Mouse (Mus musculus): ENCODE measurements around the gene Pde8b. TPM values are rescaled to one million over a fixed set of nuclear protein-coding genes. Genes with fewer than 3 reads are reported as not detected.

Gene Pde8b
- polyA plus RNA-seq, 1 experiment from 2014 or later, result 1.7 TPM

- Histone ChIP-seq H3K4me1 (replicated peaks; ENCODE audit: control insufficient read depth, insufficient read depth, low read length) (no peaks in the 10 kb centered on the region), H3K27ac (ENCODE audit: low read depth, low read length) (no peak overlapping the region), H3K4me3 (ENCODE audit: low read depth, low read length) (no peak overlapping the region), H3K27me3 (ENCODE audit: control insufficient read depth, insufficient read depth, low read length) (no peaks in the 10 kb centered on the region), H3K9ac (ENCODE audit: low read length) (no peak overlapping the region), H3K9me3 (ENCODE audit: control insufficient read depth, low read length) (no peaks in the 10 kb centered on the region), H3K36me3 (ENCODE audit: control insufficient read depth, insufficient read depth, low read length) (no peaks in the 10 kb centered on the region), H3K4me2 (ENCODE audit: low read depth, low read length, severe bottlenecking) (no peak overlapping the region)
- 70% methylated on average over 10 of the region's 10 CpGs for WGBS
- DNase-seq (ENCODE audit: low spot score) (no peak), ATAC-seq (replicated peaks; ENCODE audit: low FRiP score) (no peak)
Measured at GRCm38 (mm10) chr13:95095860-95096259, 154.3 kb downstream of the Pde8b start.

DNA sequence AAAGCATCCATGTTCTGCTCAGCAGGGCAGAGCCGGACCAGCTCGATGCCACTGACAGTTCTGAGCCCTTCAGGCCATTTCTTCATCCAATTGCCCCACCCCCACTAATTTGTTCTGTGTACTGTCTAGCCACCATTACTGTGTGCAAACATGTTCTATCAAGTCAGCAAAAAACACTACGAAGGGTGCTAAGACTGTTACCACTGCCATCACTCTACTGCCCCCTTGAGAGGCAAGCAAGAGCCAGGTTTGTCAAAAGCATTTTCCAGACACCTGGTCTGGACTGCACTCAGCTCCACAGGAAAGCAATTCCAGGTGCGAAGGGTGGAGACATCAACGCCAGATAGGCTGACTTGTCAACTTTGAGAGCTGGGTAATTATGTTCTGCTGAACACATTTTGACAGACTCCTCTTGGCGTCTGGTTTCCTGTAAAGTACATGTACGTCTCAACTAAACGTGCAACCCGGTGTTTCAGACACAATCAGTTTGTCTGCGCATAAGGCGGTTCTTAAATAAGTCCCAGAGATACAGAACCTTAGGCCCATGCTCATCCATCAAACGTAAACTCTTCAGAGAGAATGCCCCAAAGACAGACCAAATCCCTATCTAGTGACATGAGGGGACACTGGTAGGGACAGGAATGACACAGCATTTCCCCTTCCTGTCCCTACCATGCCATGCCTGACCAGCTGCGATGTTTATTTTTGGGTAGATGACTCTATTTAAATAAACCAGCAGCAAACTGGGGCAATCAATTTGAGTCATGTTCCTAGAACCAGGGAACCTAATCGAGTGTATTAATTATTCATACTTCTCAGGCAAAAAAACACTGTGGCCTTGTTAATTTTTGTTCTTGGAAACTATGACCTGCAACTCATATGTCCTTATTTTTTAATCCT, 158.3 kb downstream of the Pde8b start:
- H3K4me3 ChIP-seq (ENCODE audit: low read depth, low read length), result no peak overlapping the region
- ATAC-seq (replicated peaks; ENCODE audit: low FRiP score) (no peak), DNase-seq (ENCODE audit: low spot score) (no peak)
- H3K9me3 ChIP-seq (ENCODE audit: control insufficient read depth, low read length), result no peaks in the 10 kb centered on the region
- H3K36me3 ChIP-seq (ENCODE audit: control insufficient read depth, insufficient read depth, low read length), result no peaks in the 10 kb centered on the region
- H3K4me2 ChIP-seq (ENCODE audit: low read depth, low read length, severe bottlenecking), result no peak overlapping the region
- WGBS, result 91% methylated on average over 14 of the region's 14 CpGs
- no peaks in the 10 kb centered on the region for H3K27me3 ChIP-seq (ENCODE audit: control insufficient read depth, insufficient read depth, low read length)
- no peaks in the 10 kb centered on the region for H3K4me1 ChIP-seq (replicated peaks; ENCODE audit: control insufficient read depth, insufficient read depth, low read length)
- H3K9ac ChIP-seq (ENCODE audit: low read length), result no peak overlapping the region
- H3K27ac ChIP-seq (ENCODE audit: low read depth, low read length), result no peak overlapping the region

GRCm38 (mm10) chr13:95087358-95087787, 162.8 kb downstream of the Pde8b start:
- Histone ChIP-seq H3K9me3 (ENCODE audit: control insufficient read depth, low read length) (no peaks in the 10 kb centered on the region), H3K27me3 (ENCODE audit: control insufficient read depth, insufficient read depth, low read length) (no peaks in the 10 kb centered on the region), H3K4me1 (replicated peaks; ENCODE audit: control insufficient read depth, insufficient read depth, low read length) (no peaks in the 10 kb centered on the region), H3K4me3 (ENCODE audit: low read depth, low read length) (no peak overlapping the region), H3K4me2 (ENCODE audit: low read depth, low read length, severe bottlenecking) (no peak overlapping the region), H3K9ac (ENCODE audit: low read length) (no peak overlapping the region), H3K27ac (ENCODE audit: low read depth, low read length) (no peak overlapping the region), H3K36me3 (ENCODE audit: control insufficient read depth, insufficient read depth, low read length) (no peaks in the 10 kb centered on the region)
- ATAC-seq (replicated peaks; ENCODE audit: low FRiP score) (no peak), DNase-seq (ENCODE audit: low spot score) (no peak)
- 84% methylated on average over 8 of the region's 8 CpGs for WGBS

- no peak overlapping the region for H3K9ac ChIP-seq (ENCODE audit: low read length)
- ATAC-seq (replicated peaks; ENCODE audit: low FRiP score) (no peak), DNase-seq (ENCODE audit: low spot score) (no peak)
- H3K4me3 ChIP-seq (ENCODE audit: low read depth, low read length), result no peak overlapping the region
- no peaks in the 10 kb centered on the region for H3K9me3 ChIP-seq (ENCODE audit: control insufficient read depth, low read length)
- no peaks in the 10 kb centered on the region for H3K4me1 ChIP-seq (replicated peaks; ENCODE audit: control insufficient read depth, insufficient read depth, low read length)
- no peaks in the 10 kb centered on the region for H3K27me3 ChIP-seq (ENCODE audit: control insufficient read depth, insufficient read depth, low read length)
- H3K4me2 ChIP-seq (ENCODE audit: low read depth, low read length, severe bottlenecking), result no peak overlapping the region
- WGBS, result 87% methylated on average over 5 of the region's 5 CpGs
- no peaks in the 10 kb centered on the region for H3K36me3 ChIP-seq (ENCODE audit: control insufficient read depth, insufficient read depth, low read length)
- no peak overlapping the region for H3K27ac ChIP-seq (ENCODE audit: low read depth, low read length)
Measured at GRCm38 (mm10) chr13:95086033-95086432, 164.1 kb downstream of the Pde8b start.

- DNase-seq (ENCODE audit: low spot score), result no peak
- H3K9me3 ChIP-seq (ENCODE audit: control insufficient read depth, low read length), result no peaks in the 10 kb centered on the region
- H3K4me2 ChIP-seq (ENCODE audit: low read depth, low read length, severe bottlenecking), result no peak overlapping the region
- no peak for ATAC-seq (replicated peaks; ENCODE audit: low FRiP score)
- H3K36me3 ChIP-seq (ENCODE audit: control insufficient read depth, insufficient read depth, low read length), result no peaks in the 10 kb centered on the region
- H3K27ac ChIP-seq (ENCODE audit: low read depth, low read length), result no peak overlapping the region
- 89% methylated on average over 3 of the region's 3 CpGs for WGBS
- no peak overlapping the region for H3K9ac ChIP-seq (ENCODE audit: low read length)
- no peaks in the 10 kb centered on the region for H3K27me3 ChIP-seq (ENCODE audit: control insufficient read depth, insufficient read depth, low read length)
- no peak overlapping the region for H3K4me3 ChIP-seq (ENCODE audit: low read depth, low read length)
- no peaks in the 10 kb centered on the region for H3K4me1 ChIP-seq (replicated peaks; ENCODE audit: control insufficient read depth, insufficient read depth, low read length)
Measured at GRCm38 (mm10) chr13:95082611-95083010, 167.5 kb downstream of the Pde8b start.

DNA sequence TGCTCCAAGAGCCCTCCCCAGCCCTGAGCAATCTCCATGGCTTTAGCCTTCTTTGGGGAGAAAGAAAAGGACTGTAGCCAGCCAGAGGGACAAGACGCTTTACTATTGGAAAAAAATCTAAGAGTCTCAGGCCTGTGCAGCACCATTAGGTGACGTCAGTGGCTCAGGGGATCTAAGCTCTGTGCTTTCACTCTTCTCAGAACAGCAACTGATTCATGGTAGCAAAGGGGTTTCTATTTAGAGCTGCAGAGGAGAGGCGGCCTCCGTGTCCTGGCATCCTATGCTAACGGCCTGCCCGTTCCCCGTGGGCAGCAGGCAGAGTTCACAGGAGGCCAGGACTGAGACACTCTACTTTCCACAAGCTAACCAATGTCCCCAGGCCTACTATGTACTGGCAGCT, 169.1 kb downstream of the Pde8b start:
- no peaks in the 10 kb centered on the region for H3K27me3 ChIP-seq (ENCODE audit: control insufficient read depth, insufficient read depth, low read length)
- H3K9ac ChIP-seq (ENCODE audit: low read length), result no peak overlapping the region
- no peak overlapping the region for H3K4me2 ChIP-seq (ENCODE audit: low read depth, low read length, severe bottlenecking)
- 87% methylated on average over 7 of the region's 7 CpGs for WGBS
- H3K27ac ChIP-seq (ENCODE audit: low read depth, low read length), result no peak overlapping the region
- H3K9me3 ChIP-seq (ENCODE audit: control insufficient read depth, low read length), result no peaks in the 10 kb centered on the region
- no peaks in the 10 kb centered on the region for H3K4me1 ChIP-seq (replicated peaks; ENCODE audit: control insufficient read depth, insufficient read depth, low read length)
- H3K36me3 ChIP-seq (ENCODE audit: control insufficient read depth, insufficient read depth, low read length), result no peaks in the 10 kb centered on the region
- DNase-seq (ENCODE audit: low spot score) (no peak), ATAC-seq (replicated peaks; ENCODE audit: low FRiP score) (no peak)
- H3K4me3 ChIP-seq (ENCODE audit: low read depth, low read length), result no peak overlapping the region

DNA sequence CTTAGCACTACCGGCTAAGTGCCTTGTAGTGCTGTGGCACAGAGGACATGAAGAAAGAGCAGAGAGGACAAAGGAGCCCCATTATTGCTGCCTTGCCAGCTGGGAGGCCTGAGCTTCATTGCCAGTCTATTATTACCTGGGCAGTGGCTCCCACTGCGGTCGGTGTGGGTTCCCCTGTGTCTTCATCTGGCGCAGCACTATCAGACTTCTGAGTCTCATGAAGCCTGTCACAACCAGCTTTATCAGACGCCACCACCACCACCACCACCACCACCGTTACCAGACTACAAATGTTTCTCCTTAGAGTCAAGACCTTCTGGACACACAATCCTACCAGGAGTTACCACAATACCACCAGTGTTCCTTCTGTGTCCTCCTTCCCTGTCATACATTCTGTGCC, 171.6 kb downstream of the Pde8b start:
- WGBS, result 69% methylated on average over 6 of the region's 6 CpGs
- no peak overlapping the region for H3K9ac ChIP-seq (ENCODE audit: low read length)

GRCm38 (mm10) chr13:95077688-95078087, 172.4 kb downstream of the Pde8b start:
- H3K27me3 ChIP-seq (ENCODE audit: control insufficient read depth, insufficient read depth, low read length), result no peaks in the 10 kb centered on the region
- no peaks in the 10 kb centered on the region for H3K4me1 ChIP-seq (replicated peaks; ENCODE audit: control insufficient read depth, insufficient read depth, low read length)
- H3K4me2 ChIP-seq (ENCODE audit: low read depth, low read length, severe bottlenecking), result no peak overlapping the region
- H3K9me3 ChIP-seq (ENCODE audit: control insufficient read depth, low read length), result no peaks in the 10 kb centered on the region
- H3K27ac ChIP-seq (ENCODE audit: low read depth, low read length), result no peak overlapping the region
- H3K4me3 ChIP-seq (ENCODE audit: low read depth, low read length), result no peak overlapping the region
- H3K36me3 ChIP-seq (ENCODE audit: control insufficient read depth, insufficient read depth, low read length), result no peaks in the 10 kb centered on the region
- no peak overlapping the region for H3K9ac ChIP-seq (ENCODE audit: low read length)
- ATAC-seq (replicated peaks; ENCODE audit: low FRiP score), result no peak
- WGBS, result 90% methylated on average over 3 of the region's 3 CpGs
- no peak for DNase-seq (ENCODE audit: low spot score)

More for the DNA sequence above, 171.6 kb downstream of the Pde8b start:
- DNase-seq (ENCODE audit: low spot score), result no peak
- Histone ChIP-seq H3K27ac (ENCODE audit: low read depth, low read length) (no peak overlapping the region), H3K36me3 (ENCODE audit: control insufficient read depth, insufficient read depth, low read length) (no peaks in the 10 kb centered on the region), H3K4me2 (ENCODE audit: low read depth, low read length, severe bottlenecking) (no peak overlapping the region), H3K27me3 (ENCODE audit: control insufficient read depth, insufficient read depth, low read length) (no peaks in the 10 kb centered on the region), H3K4me1 (replicated peaks; ENCODE audit: control insufficient read depth, insufficient read depth, low read length) (no peaks in the 10 kb centered on the region), H3K9me3 (ENCODE audit: control insufficient read depth, low read length) (no peaks in the 10 kb centered on the region), H3K4me3 (ENCODE audit: low read depth, low read length) (no peak overlapping the region)
- no peak for ATAC-seq (replicated peaks; ENCODE audit: low FRiP score)

GRCm38 (mm10) chr13:95076142-95076541, 174.0 kb downstream of the Pde8b start:
- Histone ChIP-seq H3K4me2 (ENCODE audit: low read depth, low read length, severe bottlenecking) (no peak overlapping the region), H3K4me1 (replicated peaks; ENCODE audit: control insufficient read depth, insufficient read depth, low read length) (no peaks in the 10 kb centered on the region), H3K4me3 (ENCODE audit: low read depth, low read length) (no peak overlapping the region), H3K27ac (ENCODE audit: low read depth, low read length) (no peak overlapping the region), H3K27me3 (ENCODE audit: control insufficient read depth, insufficient read depth, low read length) (no peaks in the 10 kb centered on the region), H3K36me3 (ENCODE audit: control insufficient read depth, insufficient read depth, low read length) (no peaks in the 10 kb centered on the region), H3K9me3 (ENCODE audit: control insufficient read depth, low read length) (no peaks in the 10 kb centered on the region), H3K9ac (ENCODE audit: low read length) (no peak overlapping the region)
- DNase-seq (ENCODE audit: low spot score) (no peak), ATAC-seq (replicated peaks; ENCODE audit: low FRiP score) (no peak)
- 83% methylated on average over 2 of the region's 2 CpGs for WGBS
